Mouse (Mus musculus) liver, embryonic 16.5 days (tissue): ENCODE measurements around the gene Fam241a. TPM values are rescaled to one million over a fixed set of nuclear protein-coding genes. Genes with fewer than 3 reads are reported as not detected.

Experiments used
- ATAC-seq: fragments of 200-750 bp; cut with Nextera tagmentation; 2 replicates; pipeline ENCODE4 v1.8.0; 2017; ENCODE audit warnings: low read depth, mild to moderate bottlenecking, moderate number of reproducible peaks, moderate library complexity
- H3K27ac ChIP-seq: fragments of 300-500 bp; sonication (generic); 2 replicates; pipeline ENCODE4 v1.5.1; 2014; ENCODE audit warnings: mild to moderate bottlenecking, low read length
- H3K27me3 ChIP-seq: fragments of 300-500 bp; sonication (generic); 2 replicates; pipeline ENCODE4 v1.6.1; 2014; ENCODE audit warnings: low read depth, low read length, mixed read lengths; ENCODE audit not compliant: control insufficient read depth, insufficient read depth
- H3K36me3 ChIP-seq: fragments of 300-500 bp; sonication (generic); 2 replicates; pipeline ENCODE4 v1.6.1; 2014; ENCODE audit warnings: mild to moderate bottlenecking; ENCODE audit not compliant: control insufficient read depth, insufficient read depth
- H3K4me1 ChIP-seq: fragments of 300-500 bp; sonication (generic); 2 replicates; pipeline ENCODE4 v1.6.1; 2014; ENCODE audit warnings: low read depth, low read length, mixed read lengths; ENCODE audit not compliant: control insufficient read depth
- H3K4me2 ChIP-seq: fragments of 300-500 bp; sonication (generic); 2 replicates; pipeline ENCODE4 v1.6.1; 2014; ENCODE audit warnings: low read depth, low read length, mixed read lengths
- H3K4me3 ChIP-seq: fragments of 300-500 bp; sonication (generic); 2 replicates; pipeline ENCODE4 v1.5.1; 2014; ENCODE audit warnings: low read depth, mild to moderate bottlenecking, low read length
- H3K9ac ChIP-seq: fragments of 300-500 bp; sonication (generic); 2 replicates; pipeline ENCODE4 v1.6.1; 2014; ENCODE audit warnings: low read depth, low read length
- H3K9me3 ChIP-seq: fragments of 300-500 bp; sonication (generic); replicated peaks from 2 replicates; pipeline ENCODE4 v1.6.1; 2016; ENCODE audit warnings: low read length; ENCODE audit not compliant: control insufficient read depth
- WGBS: fragments of 180-500 bp; shearing (Covaris S2); extraction: QIAGEN DNeasy Blood & Tissue Kit; methylation state at CpG from one replicate; pipeline ENCODE4 v1.1.7; 2014; ENCODE audit not compliant: insufficient replicate concordance; 5-methylcytosine and 5-hydroxymethylcytosine counted together
- polyA plus RNA-seq: library from polyadenylated mRNA; unstranded; fragments of >200 nt; fragmentation: Nextera tagmentation; extraction: Ambion mirVana; gene quantifications from 2 replicates; pipeline ENCODE4 v1.2.1, GENCODE M21; 2015

The Fam241a gene
- polyA plus RNA-seq, 1 experiment from 2014 or later, result 30.8 TPM

GRCm38 (mm10) chr3:127917999-127918661, 22.0 kb upstream of the Fam241a start:
- Histone ChIP-seq H3K27me3 (peaks cover 3% of the 10 kb centered on the region; the same call in 1 of the 2 replicates), H3K4me2 (peak overlapping the region; percentile 23), H3K4me3 (peak overlapping the region; percentile 25), H3K9ac (no peak overlapping the region), H3K4me1 (peaks cover 11% of the 10 kb centered on the region), H3K9me3 (no peaks in the 10 kb centered on the region), H3K27ac (no peak overlapping the region), H3K36me3 (no peaks in the 10 kb centered on the region)
- ATAC-seq, result no peak
- 35% methylated on average over 9 of the region's 9 CpGs for WGBS

GRCm38 (mm10) chr3:127917549-127917948, 21.4 kb upstream of the Fam241a start:
- Histone ChIP-seq H3K9ac (no peak overlapping the region), H3K4me3 (peak overlapping the region; percentile 25), H3K27ac (no peak overlapping the region), H3K4me1 (peaks cover 11% of the 10 kb centered on the region), H3K36me3 (no peaks in the 10 kb centered on the region), H3K27me3 (peaks cover 3% of the 10 kb centered on the region; the same call in 1 of the 2 replicates), H3K9me3 (no peaks in the 10 kb centered on the region), H3K4me2 (peak overlapping the region; percentile 23)
- WGBS, result 62% methylated on average over 3 of the region's 3 CpGs
- no peak for ATAC-seq

DNA sequence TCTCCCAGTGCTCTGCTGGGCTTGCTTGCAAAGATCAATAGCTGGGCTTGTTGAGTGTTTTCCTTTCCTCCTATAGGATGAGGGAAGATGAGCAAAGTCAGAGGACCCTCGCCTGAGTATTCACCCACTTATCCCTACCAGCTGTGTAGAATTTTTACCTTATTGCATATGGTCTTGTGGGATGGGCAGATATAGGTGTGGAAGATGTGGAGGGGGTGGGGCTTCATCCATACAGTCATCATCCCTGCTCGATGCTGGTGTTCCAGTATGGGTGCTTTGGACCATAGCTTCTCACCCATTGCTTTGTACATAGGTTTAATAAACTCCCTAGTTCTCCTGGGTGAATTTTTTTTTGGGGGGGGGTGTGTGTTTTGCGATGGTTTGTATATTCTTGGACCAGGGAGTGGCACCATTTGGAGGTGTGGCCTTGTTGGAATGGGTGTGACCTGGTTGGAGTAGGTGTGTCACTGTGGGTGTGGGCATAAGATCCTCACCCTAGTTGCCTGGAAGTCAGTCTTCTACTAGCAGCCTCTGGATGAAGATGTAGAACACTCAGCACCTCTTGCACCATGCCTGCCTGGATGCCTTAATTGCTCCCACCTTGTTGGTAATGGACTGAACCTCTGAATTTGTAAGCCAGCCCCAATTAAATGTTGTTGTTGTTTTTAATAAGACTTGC, 19.7 kb upstream of the Fam241a start:
- Histone ChIP-seq H3K27ac (peak overlapping the region; percentile 32; the same call in 1 of the 2 replicates), H3K4me2 (peak overlapping the region; percentile 26; the same call in 1 of the 2 replicates), H3K27me3 (peaks cover 3% of the 10 kb centered on the region; the same call in 1 of the 2 replicates), H3K9me3 (no peaks in the 10 kb centered on the region), H3K4me3 (peak overlapping the region; percentile 45), H3K9ac (no peak overlapping the region), H3K4me1 (peaks cover 11% of the 10 kb centered on the region), H3K36me3 (no peaks in the 10 kb centered on the region)
- peak; percentile 71 for ATAC-seq
- WGBS, result 82% methylated on average over 3 of the region's 3 CpGs

DNA sequence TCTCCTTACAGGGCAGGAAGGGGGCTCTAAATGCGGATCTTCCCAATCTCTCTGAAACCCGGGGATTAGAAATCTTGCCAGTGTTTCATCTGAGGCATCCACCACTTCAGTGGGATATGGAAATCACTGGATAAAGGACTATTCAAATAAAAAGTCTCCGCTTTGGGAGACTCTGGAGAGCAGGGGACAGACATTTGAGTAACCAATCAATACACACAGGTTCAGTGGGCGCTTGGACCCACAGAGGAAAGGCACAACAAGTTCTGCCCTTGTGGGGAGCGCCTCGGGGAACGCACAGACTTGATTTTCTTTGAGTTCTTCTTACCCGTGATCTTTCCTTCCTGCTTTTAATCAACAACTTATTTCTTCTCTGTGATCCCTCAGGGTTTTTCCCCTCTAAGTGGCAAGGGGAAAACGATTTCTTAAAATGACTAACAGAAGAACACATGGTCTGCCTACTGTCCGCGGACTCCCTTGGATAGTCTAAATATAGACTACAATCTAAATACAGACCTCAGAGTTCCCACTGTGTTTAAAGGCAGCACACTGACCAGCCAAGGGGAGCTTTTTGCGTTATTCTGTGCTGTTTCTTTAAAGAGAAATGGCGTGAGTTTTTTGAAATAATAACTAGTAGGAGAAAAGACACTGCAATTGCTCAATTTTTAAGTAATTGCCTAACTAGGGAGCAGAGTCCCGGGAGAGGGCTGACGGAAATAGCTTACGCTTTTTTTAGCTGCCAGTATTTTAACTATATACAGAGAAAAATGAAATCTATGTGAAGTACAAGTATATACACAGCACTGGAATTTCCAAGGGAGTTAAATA, 18.0 kb upstream of the Fam241a start:
- Histone ChIP-seq H3K36me3 (no peaks in the 10 kb centered on the region), H3K4me1 (peaks cover 11% of the 10 kb centered on the region), H3K27me3 (peaks cover 3% of the 10 kb centered on the region; the same call in 1 of the 2 replicates), H3K4me3 (peak overlapping the region; percentile 16; the same call in 1 of the 2 replicates), H3K9ac (no peak overlapping the region), H3K4me2 (peak overlapping the region; percentile 32), H3K9me3 (no peaks in the 10 kb centered on the region; the same call in 1 of the 2 replicates), H3K27ac (peak overlapping the region; percentile 56)
- 37% methylated on average over 16 of the region's 16 CpGs for WGBS
- peak; percentile 52 for ATAC-seq

- Histone ChIP-seq H3K27ac (no peak overlapping the region), H3K36me3 (no peaks in the 10 kb centered on the region), H3K4me3 (no peak overlapping the region), H3K27me3 (peaks cover 3% of the 10 kb centered on the region; the same call in 1 of the 2 replicates), H3K4me2 (no peak overlapping the region), H3K9ac (no peak overlapping the region), H3K9me3 (no peaks in the 10 kb centered on the region; the same call in 1 of the 2 replicates), H3K4me1 (no peaks in the 10 kb centered on the region; the same call in 1 of the 2 replicates)
- ATAC-seq, result no peak
- WGBS, result 73% methylated on average over 7 of the region's 7 CpGs
Observed at GRCm38 (mm10) chr3:127909941-127910340, 13.8 kb upstream of the Fam241a start.

DNA sequence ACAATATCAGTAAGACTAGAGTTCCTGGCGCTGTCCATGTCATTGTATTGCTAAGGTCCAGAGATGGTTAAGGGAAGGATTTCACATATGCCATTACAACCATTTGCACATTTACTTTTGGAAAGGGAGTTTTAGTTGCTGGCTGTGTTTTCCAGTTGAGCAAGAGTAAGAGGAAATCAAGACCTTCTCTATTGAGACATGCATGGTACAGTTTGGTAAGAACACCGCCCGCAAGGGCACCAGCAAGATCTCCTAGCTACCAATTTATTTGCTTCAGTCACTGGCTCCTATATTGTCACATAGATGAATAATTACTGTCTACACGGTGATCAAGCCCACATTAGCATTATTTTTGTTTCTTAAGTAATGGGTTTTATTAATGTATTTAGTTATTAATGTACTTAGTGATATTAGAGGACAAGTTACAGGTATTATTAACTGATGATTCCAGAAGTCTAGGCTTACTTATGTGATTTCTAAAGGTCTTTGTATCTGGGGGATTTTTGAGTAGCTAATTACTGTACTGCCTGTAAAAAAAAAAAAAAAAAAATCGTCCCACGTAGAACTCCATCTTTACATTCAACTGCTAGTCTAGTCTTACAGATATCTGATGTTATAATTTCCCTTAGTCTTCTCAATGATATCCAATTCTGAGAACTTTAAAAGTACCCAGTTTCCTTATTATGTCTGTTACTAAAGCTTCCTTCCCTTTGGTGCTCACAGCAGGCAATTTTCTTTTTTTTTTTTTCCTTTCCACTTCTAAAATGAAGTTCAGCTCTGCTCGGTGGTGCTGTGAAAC, 944 bp downstream of the Fam241a start:
- H3K9ac ChIP-seq, result peak overlapping the region; percentile 94
- ATAC-seq, result no peak
- H3K4me3 ChIP-seq, result peak overlapping the region; percentile 91
- peaks cover 11% of the 10 kb centered on the region for H3K36me3 ChIP-seq
- no peaks in the 10 kb centered on the region for H3K9me3 ChIP-seq
- peak overlapping the region; percentile 100 for H3K27ac ChIP-seq
- H3K27me3 ChIP-seq, result no peaks in the 10 kb centered on the region
- peak overlapping the region; percentile 67 for H3K4me2 ChIP-seq
- WGBS, result 17% methylated on average over 7 of the region's 7 CpGs
- H3K4me1 ChIP-seq, result peaks cover 36% of the 10 kb centered on the region

DNA sequence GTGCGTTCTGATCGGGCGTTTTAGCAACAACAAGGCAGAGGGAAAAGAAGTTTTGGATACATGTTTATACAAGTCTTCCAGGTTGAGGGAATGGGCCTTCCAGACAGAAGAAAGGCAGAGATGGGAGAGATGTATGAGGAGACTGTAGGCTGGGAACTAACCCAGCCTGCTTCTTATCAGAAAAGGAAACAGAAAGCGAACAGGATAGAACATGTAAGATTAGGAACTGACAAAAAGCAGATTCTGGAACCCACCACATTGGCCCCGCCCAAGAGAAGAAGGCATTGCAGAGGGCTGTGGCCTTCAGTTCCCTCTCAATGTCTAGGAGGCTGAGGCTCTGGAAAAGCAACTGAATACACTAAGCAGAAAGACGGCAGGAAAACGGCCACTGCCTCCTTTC, 2.2 kb downstream of the Fam241a start:
- H3K4me2 ChIP-seq, result peak overlapping the region; percentile 73
- H3K36me3 ChIP-seq, result peaks cover 11% of the 10 kb centered on the region
- H3K9me3 ChIP-seq, result no peaks in the 10 kb centered on the region
- peak overlapping the region; percentile 67 for H3K9ac ChIP-seq
- peaks cover 39% of the 10 kb centered on the region for H3K4me1 ChIP-seq
- peak; percentile 20 for ATAC-seq
- peak overlapping the region; percentile 57 for H3K4me3 ChIP-seq
- H3K27ac ChIP-seq, result peak overlapping the region; percentile 85
- H3K27me3 ChIP-seq, result no peaks in the 10 kb centered on the region
- 18% methylated on average over 7 of the region's 7 CpGs for WGBS

DNA sequence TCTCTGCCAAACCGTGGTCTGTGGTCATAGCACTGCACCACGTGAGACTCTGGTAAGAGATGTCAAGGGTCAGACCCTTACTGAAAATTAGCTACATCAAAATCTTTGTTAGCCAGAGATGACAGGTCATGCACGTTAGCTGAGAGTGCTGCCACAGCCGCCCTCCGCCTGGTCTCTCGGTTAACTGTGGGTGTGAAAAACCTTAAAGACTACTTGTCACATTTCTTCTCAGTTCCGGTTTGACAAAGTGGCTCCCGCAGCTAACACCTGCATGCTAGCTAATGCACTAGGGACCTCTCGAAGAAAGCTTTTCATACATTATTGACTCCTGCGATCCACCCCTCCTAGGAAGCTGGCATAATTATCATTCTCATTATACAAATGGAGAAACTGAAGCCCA, 4.2 kb downstream of the Fam241a start:
- peak overlapping the region; percentile 57 for H3K4me3 ChIP-seq
- H3K9me3 ChIP-seq, result no peaks in the 10 kb centered on the region
- no peak for ATAC-seq
- peak overlapping the region; percentile 73 for H3K4me2 ChIP-seq
- H3K36me3 ChIP-seq, result peaks cover 17% of the 10 kb centered on the region
- WGBS, result 58% methylated on average over 10 of the region's 10 CpGs
- H3K27ac ChIP-seq, result peak overlapping the region; percentile 80
- peaks cover 48% of the 10 kb centered on the region for H3K4me1 ChIP-seq
- no peaks in the 10 kb centered on the region for H3K27me3 ChIP-seq
- peak overlapping the region; percentile 8 for H3K9ac ChIP-seq
